Mouse (Mus musculus) kidney, adult 2 months (tissue): ENCODE results near the gene 4933412E24Rik.

Experiments used
- CTCF ChIP-seq: fragments of 200-500 bp; conservative IDR thresholded peaks from 2 replicates; pipeline ENCODE4 v1.5.1; 2011; ENCODE audit warnings: low read depth, mild to moderate bottlenecking, control low read depth, low read length, moderate library complexity, mixed read lengths; ENCODE audit not compliant: insufficient read depth, insufficient read length
- POLR2A ChIP-seq: fragments of 200-500 bp; IDR thresholded peaks from one replicate; pipeline ENCODE4 v1.6.1; 2011; ENCODE audit warnings: low read depth, low read length, control low read depth

DNA sequence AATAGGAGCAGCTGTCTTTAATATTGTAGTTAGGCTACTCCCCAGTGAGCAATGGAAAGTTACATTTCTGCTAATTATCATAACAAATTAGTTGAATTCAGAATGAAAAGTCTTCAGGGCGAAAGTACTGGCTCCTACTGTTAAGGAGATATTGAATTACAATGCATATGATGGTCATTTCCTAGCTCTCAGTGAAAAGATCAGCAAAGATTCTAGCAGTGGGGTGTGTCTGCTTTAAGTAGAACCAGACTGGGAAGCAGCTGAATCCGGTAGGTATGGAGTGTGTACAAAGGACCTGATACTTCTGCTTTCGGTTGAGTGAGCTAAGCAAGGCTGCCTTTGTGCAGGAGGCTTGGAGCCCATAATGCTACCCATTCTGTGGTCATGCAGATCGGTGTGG is 32.6 kb downstream of the 4933412E24Rik start:
- TF ChIP-seq CTCF, result no peak
- no peak for TF ChIP-seq POLR2A
